Mouse (Mus musculus): ENCODE data around the gene Aldh1l1.

Aldh1l1 gene

DNA sequence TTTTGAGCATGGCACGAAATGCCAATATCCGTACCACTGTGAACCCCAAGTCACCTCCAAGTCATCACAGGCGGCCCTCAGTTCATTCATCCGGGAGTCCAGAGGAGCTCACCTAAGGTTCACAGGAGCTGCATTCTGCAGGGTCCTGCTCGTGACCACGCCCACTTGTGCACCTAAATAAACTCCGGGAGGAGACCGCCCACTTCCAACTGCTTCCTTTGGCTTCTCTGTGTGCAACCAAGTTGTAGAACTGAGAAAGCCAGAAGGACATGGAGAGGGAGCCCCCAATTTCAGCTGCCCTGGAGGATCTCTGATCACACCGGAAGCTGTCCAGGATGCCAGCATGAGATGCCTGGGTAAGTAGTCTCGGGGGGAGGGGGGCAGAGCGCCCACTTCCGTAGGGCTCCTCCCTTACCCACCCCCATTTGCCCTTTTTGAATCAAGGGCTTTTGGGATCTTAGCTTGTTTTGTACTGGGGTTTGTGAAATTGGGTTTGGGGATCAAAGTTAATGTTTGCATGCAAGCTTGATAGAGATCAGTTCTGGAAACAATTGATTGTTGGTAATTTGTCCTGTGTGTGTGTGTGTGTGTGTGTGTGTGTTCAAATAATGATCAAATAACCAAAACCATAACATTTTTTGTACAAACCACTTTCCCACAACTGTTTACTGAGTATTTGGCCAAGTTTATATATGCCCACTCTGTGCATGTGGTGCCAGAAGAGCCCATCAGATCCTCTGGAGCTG lies at the start of gene Aldh1l1:
TSS of gene Aldh1l1 (plus strand) at position 252 of the 746 bp plus-strand sequence.
- no peak for DNase-seq (ENCODE audit: low read depth, low spot score)

DNA sequence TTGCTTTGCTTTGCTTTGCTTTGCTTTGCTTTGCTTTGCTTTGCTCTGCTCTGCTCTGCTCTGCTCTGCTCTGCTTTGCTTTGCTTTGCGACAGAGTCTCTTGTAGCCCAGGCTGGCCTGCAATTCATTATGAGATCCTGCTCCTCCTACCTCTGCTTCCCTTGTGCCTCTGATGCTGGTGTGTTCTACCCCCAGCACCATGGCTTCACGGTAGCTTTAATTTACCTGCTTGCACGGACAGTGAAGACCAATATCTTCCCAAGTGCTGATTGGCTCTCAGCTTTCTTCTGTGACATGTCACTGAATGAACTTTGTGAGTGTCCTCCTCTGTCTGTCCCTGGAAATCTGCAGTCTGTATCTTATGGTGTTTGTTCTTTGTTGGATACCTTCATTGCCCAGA lies 49.2 kb upstream of the Aldh1l1 start:
- no peak for DNase-seq (ENCODE audit: low read depth, low spot score)

GRCm38 (mm10) chr6:90446883-90447282 lies 39.3 kb upstream of the Aldh1l1 start:
- no peak for DNase-seq (ENCODE audit: low read depth, low spot score)

- DNase-seq (ENCODE audit: low read depth, low spot score) = no peak
These were observed 36.0 kb upstream of the Aldh1l1 start for GRCm38 (mm10) chr6:90450179-90450578.

- DNase-seq (ENCODE audit: low read depth, low spot score) = no peak
These were observed 35.5 kb upstream of the Aldh1l1 start for GRCm38 (mm10) chr6:90450697-90451096.

- DNase-seq (ENCODE audit: low read depth, low spot score) = no peak
These were observed 34.7 kb upstream of the Aldh1l1 start for GRCm38 (mm10) chr6:90451512-90451911.

DNA sequence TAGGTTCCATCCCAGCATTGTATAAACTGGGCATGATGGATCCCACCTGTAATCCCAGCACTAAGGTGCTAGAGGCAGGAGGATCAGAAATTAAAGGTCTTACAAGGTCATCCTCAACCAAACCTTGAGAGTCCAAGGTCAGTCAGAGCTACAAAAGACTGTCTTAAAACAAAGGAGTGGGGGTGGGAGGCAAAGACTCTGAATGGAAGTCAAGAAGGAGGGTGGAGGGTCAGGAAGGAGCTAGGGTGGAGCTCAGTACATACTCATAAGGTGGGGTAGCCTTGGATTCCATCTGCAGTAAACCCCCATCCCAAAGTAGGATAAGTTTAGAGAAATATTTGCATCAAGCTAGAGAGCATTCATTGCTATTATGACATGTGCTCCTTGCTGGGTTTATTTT lies 33.6 kb upstream of the Aldh1l1 start:
- DNase-seq (ENCODE audit: low read depth, low spot score) = no peak

DNA sequence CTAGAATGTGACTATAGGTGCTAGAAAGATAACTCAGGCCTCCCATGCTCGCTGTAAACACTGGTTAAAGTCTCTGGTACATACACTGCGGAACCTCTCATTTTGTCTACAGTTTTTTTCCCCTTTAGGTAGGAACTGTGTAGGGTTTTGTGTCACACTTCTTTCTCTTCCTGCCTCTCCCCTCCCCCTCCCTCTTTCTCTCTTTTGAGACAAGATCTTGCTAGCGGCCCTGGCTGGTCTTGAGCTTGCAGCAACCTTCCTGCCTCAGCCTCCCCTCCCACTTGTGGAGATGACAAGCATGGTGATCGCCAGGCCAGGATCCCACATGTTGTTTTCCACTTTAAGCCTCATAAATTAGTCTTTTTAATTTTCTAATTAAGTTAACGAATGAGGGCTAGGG lies 32.5 kb upstream of the Aldh1l1 start:
- no peak for DNase-seq (ENCODE audit: low read depth, low spot score)

DNA sequence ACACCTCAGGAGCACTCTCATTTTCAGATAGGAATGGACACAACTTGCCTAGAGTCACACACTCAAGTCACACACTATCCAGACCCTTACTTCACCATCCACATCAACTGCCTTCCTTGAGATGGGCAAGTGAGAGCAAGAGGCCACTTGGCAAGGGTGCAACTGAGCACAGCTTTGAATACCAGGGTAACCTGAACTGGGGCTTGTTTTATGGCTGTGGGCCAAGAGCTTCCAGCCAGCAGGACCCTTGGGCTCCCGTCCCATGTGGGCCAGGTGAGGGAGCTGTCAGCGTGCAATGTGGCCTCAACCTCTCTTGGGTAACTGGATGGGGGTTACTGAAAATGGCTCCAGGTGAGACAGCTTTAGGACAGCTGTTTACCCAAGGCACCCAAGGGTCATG lies 28.8 kb upstream of the Aldh1l1 start:
- DNase-seq (ENCODE audit: low read depth, low spot score) = no peak

DNA sequence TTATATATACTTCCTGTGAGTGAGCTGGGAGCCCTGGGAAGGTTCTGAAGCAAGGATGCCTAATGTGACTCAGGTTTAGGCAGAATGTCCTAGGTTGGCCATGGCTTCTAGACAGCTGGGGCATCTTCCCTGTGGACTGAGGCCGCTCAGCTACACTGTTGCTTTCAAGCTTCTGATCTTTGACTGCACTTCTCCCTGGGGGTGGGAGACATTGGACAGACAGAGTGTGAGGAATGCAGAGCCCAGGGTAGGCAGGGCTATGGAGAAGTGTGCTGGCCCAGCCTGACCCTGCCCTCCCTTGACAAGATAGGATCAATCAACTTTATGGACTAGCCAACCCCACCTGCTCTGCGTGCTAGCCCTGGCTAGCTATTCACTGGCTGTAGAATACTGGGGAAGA lies 25.0 kb upstream of the Aldh1l1 start:
- no peak for DNase-seq (ENCODE audit: low read depth, low spot score)

DNA sequence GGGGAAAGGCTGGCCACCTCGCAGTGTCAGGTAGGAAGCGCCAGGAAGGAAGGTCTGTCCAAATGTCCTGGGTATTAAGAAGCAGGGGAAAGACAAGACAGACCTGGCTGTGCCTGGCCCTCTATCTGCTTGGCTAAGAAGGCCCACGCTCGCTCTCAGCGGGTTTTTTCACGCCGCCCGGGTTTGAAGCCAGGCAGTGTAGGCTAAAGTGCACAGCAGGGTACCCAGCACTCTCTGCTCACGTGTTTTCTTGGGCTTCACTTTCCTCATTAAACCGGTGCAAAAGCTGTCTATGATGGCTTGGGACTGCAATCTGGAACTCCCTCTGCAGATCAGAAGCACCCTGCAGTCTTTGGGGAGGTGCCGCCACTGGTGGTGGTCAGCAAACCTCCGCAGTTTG lies 24.5 kb upstream of the Aldh1l1 start:
- no peak for DNase-seq (ENCODE audit: low read depth, low spot score)

DNA sequence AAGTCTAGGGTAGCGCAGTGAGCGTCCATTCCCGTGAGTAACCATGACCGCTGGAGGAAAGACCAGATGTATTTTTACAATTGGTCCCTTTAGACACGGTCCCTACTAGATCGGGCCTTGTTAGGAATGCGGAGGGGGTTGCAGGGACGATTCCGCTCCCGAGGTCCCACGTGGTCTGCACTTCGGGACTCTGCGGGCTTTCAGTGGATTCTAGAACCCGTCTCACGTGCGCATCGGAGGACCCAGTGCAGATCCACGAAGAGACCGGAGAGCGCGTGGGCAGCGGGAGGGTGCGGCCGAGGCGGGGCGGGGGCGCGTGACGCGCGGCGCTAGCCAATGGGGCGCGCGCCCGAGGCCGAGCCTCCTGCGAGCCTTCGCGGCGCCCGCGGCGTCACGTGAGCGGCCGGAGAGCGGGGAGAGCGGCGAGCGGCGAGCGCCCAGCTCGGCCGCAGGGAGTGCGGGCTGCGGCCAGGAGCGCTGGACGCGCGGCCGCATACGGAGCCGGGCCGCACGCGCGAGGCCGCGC lies 24.0 kb upstream of the Aldh1l1 start, which contains the start of gene Klf15:
TSS of gene Klf15 (plus strand) at position 396 of the 526 bp plus-strand sequence.
- DNase-seq (ENCODE audit: low read depth, low spot score) = no peak

DNA sequence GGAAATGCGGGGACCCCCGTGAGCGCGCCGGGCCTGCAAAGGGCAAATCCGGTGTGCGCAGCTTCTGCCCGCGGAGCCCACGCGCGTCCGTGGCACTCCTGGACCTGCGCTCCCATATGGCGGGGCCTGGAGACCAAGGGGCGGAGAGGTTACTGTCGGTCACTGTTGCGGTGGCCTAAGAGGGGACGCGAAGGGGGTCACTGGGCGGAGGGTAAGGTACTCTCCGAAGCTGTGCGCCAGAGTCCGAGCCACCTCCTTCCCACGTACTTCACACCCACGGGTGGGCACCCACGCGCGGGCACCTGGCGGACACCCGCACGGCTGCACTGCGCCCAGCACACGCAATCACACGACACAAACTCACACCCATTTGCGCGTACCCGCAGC lies 23.4 kb upstream of the Aldh1l1 start:
- DNase-seq (ENCODE audit: low read depth, low spot score) = no peak

DNA sequence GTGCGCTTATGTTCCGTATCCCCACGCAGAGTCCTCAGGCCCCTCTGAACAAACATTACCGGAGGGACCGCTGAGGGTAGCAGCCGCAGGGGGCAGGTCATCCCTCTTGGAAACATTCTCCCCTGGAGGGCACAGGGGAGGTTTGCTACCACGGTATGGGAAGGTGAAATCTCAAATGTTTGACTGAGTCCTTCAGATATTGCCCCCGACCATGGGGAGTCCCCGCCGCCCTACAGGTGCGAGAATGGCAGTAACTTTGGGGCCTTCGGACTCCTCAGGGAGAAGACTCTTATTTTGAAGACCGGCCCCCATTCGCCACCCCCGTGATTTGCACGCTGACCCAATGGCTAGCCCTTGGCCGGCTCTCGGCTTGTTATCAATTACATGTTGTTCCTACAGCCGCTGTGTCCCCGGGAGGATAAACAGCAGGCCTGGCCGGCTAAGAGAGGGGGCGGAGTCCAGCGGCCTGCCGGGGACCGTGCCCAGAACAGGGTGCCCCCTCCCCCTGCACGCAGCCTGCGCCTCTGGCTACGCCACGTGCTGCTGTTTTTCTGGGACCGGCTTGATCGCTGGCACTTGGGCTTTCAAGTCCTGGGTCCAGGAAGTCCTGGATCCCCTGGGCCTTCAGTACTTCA lies 22.9 kb upstream of the Aldh1l1 start:
- DNase-seq (ENCODE audit: low read depth, low spot score) = no peak

DNA sequence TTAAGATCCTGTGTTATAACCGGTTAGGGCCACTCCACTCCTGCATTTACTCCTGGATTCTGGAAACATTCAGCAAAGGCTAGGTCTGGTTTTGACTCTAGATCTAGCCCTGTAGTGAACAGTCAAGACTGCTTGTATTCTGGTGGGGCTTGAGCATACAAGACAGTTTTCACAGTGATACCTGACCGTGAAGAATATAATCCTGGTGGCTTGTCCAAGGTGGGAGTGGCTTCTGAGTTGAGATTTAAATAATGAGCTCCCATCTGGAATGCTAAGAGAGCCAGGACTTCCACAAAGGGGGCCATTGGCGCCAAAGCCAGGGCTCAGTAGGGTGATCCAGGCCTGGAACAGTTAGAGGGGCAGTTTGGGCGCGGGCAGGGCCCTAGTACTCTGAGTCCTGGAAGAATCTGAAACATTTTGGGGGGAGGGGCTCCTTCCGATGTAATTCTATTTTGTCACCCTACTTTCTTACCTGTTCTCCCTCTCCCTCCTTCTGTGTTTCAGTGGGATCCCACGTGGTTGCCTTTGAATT lies 22.3 kb upstream of the Aldh1l1 start:
- DNase-seq (ENCODE audit: low read depth, low spot score) = no peak

GRCm38 (mm10) chr6:90465028-90465640 lies 21.1 kb upstream of the Aldh1l1 start:
- DNase-seq (ENCODE audit: low read depth, low spot score) = no peak

GRCm38 (mm10) chr6:90466079-90466478 lies 20.1 kb upstream of the Aldh1l1 start:
- no peak for DNase-seq (ENCODE audit: low read depth, low spot score)

DNA sequence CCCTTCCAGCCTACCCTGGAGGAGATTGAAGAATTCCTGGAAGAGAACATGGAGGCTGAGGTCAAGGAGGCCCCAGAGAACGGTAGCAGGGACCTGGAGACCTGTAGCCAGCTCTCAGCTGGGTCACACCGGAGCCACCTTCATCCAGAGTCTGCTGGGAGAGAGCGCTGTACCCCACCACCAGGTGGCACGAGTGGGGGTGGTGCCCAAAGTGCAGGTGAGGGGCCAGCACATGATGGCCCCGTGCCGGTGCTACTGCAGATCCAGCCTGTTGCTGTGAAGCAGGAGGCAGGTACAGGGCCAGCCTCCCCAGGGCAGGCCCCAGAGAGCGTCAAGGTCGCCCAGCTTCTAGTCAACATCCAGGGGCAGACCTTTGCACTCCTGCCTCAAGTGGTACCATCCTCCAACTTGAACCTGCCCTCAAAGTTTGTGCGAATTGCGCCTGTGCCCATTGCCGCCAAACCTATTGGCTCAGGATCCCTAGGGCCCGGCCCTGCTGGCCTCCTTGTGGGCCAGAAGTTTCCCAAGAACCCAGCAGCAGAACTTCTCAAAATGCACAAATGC lies 19.3 kb upstream of the Aldh1l1 start:
- DNase-seq (ENCODE audit: low read depth, low spot score) = no peak

DNA sequence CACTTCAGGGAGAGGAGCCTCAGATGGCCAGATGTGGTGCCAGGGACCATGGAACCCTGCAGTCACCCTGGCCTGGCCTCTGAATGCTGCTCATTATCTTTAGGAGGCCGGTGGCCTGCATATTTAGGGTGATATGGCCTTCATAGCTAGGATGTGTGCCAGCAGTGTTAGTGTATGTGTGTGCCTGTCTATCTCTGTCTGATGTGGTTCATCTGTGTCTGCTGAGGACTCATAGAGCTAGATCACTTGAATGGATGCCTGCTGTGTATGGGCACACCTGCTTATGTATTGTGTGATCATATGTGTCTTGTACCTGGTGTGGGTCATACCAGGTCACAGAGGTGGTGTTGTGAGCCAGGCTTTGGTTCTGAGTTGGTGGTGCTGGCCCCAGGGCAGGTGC lies 18.0 kb upstream of the Aldh1l1 start:
- no peak for DNase-seq (ENCODE audit: low read depth, low spot score)

GRCm38 (mm10) chr6:90469041-90469440 lies 17.2 kb upstream of the Aldh1l1 start:
- DNase-seq (ENCODE audit: low read depth, low spot score) = no peak

- no peak for DNase-seq (ENCODE audit: low read depth, low spot score)
These were observed 16.0 kb upstream of the Aldh1l1 start for GRCm38 (mm10) chr6:90470255-90470654.

DNA sequence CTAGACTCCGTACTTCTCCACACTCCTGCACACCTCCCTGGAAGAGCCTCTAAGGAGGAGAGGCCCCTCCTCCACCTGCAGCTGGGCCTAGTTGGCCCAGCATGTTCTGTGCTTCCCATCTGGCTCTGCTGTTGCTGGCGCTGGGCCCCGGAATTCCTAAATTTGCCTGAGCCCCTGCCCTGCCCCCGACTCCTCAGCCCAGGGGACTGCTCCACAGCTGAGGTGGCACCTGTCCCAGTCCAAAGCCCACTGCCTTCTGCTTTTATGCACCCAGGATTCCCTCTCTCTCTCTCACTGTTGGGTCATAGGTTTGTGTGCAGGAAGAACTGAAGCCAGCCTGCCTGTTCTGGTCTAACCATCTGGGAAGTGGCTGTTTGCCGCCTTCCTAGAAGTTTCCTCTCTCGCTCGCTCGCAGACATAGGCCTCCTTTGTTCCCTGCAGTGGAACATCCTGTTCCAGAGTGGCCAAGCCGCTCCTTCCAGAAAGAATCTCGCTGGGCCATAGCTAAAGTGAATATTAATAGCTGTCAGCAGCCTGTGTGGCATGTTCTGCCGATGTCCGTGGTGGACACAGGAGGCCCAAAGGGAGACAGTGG lies 15.2 kb upstream of the Aldh1l1 start:
- no peak for DNase-seq (ENCODE audit: low read depth, low spot score)
